Mouse (Mus musculus) thymus, postnatal 25 days (tissue): ENCODE measurements around the gene Sept6.

Experiments
- DNase-seq: peaks from one replicate; pipeline ENCODE4 v3.0.0; 2022

Gene Sept6

DNA sequence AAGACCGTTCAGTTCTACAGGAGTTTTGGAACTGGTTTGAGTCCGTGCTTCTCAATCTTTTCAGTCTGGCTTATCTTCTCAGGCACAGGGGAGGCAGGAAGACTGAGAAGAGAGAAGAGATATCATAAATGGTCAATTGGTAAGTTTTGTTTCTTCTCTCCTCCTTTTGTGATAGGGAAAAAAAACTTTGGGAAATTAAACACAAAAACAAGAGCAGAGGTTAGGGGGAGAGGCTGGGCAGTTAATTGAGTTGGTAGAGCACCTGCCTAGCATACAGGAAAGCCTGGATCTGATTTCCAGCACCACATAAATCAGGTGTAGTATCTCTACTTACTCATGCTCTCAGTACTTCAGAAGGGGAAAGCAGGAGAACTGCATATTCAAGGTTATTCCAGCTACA lies at the start of gene Sept6:
Sept6 (minus strand) TSS at position 101 of the 400 bp plus-strand sequence.
- DNase-seq, result no peak

DNA sequence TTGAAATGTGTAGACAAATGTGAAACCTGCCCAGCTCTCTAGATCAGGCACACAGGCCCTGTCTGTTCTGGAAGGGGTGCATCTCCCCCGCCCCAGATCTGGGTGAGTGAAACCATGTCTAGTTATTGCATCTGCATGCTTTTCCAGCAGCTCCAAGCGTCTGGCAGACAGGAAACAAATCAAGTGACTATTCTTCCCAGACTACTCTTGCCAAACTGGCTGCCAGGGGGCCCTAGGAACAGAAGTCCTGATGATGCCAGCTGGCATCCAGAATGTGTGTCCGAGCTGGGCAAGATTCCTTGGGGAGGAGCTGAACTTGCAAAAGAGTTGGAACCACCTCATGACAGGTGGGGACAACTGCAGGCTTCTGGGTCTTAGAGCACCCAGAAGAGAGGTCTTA lies 36.8 kb upstream of the Sept6 start:
- no peak for DNase-seq

GRCm38 (mm10) chrX:37023652-37024309 lies 32.2 kb upstream of the Sept6 start:
- no peak for DNase-seq

DNA sequence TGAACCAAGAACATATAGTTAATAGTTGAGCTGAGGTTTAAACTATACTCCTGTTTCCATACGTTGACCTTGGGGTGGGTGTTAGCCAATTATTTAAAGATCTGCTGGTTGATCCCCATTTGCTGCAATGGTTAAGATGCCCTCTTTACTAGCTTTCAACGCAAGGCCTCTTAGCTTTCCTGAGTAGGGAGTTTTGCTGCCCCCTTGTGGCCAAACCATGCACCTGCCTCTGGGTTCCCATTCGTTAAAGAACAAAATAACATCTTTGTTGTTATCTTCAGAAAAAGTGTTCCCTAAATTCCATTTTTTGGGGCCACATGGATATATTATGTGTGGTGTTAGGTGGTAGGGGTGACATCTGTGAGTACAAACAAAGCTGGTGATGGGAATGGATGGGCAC lies 31.1 kb upstream of the Sept6 start:
- peak; percentile 68 for DNase-seq

GRCm38 (mm10) chrX:37019045-37019444 lies 27.5 kb upstream of the Sept6 start:
- no peak for DNase-seq

GRCm38 (mm10) chrX:37018150-37018654 lies 26.6 kb upstream of the Sept6 start:
- no peak for DNase-seq

DNA sequence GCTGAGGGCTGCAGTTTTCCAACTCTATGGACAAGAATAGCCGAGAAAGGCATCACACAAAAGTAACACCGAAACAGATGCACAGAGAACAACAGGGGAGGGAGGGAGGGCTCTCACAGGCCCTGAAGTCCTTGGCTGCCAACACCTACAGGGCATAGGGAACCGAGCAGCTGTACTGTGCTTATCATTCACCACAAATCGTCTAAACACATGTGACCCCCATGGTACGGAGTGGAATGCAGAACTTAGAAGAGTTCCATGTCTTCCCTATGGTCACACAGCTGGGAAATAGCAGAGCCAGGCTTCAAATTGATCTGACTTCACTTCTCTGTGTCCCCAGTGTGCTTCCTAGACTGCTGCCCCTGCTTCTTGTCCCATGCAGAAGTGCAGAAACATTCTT lies 22.3 kb upstream of the Sept6 start:
- DNase-seq, result no peak

GRCm38 (mm10) chrX:36991039-36991438 lies 555 bp downstream of the Sept6 start:
- no peak for DNase-seq

GRCm38 (mm10) chrX:36989752-36990404 lies 1.7 kb downstream of the Sept6 start:
- DNase-seq, result peak; percentile 48

- DNase-seq, result peak; percentile 86
These were observed 2.3 kb downstream of the Sept6 start for GRCm38 (mm10) chrX:36989234-36989751.

DNA sequence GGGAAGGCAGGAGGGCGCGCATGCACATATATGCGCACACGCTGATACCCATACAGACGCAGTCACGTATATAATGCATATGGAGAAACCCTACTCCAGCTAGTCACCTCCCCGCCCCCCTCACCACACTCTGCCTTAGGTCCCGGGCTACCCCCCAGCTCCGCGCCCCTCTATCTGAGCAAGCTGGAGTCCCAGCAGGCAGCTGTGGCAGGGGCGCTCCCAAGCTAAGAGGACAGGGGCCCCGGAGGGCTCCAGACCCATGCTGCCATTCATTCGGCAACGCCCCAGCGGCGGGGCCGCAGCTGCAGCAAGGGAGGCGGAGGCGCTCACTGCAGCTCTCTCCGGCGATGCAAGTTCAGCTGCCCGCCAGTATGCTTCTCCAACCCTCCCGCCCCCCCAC lies 2.8 kb downstream of the Sept6 start:
- peak; percentile 53 for DNase-seq

DNA sequence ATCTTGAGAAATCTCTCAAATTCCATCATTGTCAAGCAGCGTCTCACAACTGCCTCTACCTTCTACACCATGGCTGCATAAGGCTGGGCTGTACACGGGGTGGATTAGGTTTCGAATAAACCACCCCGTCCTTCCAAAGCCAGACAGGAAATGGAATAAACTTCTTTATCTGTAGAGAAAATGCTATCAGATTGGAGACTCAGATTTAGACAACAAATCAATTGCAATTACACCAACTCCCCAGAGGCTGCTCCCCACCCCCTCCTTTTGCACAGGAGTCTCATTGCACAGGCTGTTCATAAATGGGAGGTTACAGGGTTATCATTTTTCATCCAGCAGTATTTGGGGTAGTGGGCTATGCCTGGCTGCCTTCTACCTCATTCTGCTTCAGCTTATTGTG lies 3.7 kb downstream of the Sept6 start:
- DNase-seq, result no peak

GRCm38 (mm10) chrX:36985041-36985440 lies 6.6 kb downstream of the Sept6 start:
- no peak for DNase-seq

- peak; percentile 61 for DNase-seq
These were observed 7.8 kb downstream of the Sept6 start for GRCm38 (mm10) chrX:36983654-36984311.

GRCm38 (mm10) chrX:36982892-36983653 lies 8.5 kb downstream of the Sept6 start:
- DNase-seq, result peak; percentile 37

DNA sequence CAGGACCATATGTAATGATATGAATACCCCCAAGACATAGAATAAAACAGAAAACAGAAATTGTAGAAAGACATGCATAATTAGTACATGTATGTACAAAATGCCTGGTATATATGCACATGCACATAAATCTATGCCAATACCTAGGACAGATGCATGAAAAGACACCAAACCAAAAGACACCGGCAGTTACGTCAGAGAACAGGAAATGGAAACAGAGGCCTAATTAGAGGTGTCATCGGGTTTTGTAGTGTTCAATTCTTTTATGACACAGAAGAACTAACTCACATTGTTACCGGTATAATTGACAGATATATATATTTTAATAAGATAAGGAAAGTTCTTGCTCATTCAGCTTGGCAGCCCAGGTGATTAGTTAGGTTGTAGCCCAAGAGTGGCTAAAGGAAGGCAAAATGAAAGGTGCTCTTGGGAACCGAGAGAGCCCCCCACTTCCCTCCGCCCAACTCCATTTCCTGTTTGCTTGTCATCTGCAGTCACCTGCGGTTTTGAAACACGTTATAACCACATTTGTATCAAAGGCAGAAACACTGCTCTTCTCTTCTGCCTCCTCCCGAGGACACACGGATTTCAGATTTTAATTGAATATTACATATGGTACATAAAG lies 10.9 kb downstream of the Sept6 start:
- peak; percentile 78 for DNase-seq

GRCm38 (mm10) chrX:36977863-36978262 lies 13.7 kb downstream of the Sept6 start:
- DNase-seq, result no peak

GRCm38 (mm10) chrX:36976980-36977379 lies 14.6 kb downstream of the Sept6 start:
- no peak for DNase-seq

DNA sequence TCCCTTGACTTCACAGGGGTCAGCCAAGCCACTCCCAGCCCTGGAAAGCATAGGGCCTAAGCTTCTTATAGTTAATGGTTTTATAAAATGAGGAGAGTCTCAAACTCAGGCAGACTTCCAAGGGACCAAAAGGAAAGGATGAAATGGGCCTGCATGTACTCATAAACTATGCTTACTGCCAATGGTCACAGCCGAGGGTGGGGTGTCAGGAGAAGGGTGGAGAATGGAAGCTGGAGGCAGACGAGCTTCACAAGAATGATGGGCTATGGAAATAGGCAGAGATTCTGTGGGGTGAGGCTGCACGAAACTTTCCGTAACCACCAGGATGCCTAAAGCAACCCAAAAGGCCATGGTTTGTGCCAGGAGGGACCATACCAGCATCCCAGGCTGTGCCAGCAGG lies 15.3 kb downstream of the Sept6 start:
- DNase-seq, result no peak

GRCm38 (mm10) chrX:36974905-36975304 lies 16.7 kb downstream of the Sept6 start:
- no peak for DNase-seq

DNA sequence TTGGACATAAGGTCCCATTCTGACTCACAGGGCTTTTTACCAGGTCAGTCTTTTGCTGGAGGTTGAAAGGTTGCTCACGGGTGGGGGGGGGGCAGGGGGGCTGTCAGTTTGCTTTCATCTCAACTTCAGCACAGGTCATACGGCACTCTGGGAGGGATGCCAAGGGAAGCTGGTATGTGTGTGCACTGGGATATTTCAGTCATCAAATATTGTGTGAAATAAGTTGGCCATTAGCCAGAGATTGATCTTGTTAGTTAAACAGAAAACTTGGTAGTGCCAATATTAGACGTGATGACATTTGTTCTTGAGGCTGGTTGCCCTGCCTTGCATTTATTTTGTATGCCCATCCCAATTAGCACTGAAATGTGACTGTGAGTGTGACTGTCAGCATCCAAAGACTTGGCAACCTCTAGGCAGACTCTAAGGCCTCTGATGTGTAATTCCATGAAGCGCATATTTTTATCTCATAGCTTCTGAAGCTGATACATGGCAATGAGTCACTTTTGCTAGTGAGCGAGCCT lies 18.6 kb downstream of the Sept6 start:
- DNase-seq, result no peak

DNA sequence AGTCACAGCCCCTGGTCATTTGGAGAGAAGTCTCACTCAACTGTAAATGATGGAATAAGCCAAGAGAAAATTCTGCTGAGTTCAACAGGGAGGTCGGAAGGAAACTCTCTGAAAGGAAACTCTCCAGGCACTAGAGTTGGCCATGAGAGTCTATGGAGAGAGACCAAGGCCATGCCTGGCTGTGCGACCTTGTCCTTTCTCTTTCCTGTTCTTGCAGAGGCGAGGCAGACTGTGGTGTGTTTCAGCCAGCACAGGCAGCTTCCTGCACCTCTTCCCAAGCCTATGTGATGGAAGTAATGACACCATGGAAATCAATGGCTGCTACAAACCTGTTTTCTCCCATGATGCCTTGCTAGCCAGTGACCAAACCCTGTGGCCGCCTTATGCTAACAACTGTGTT lies 20.4 kb downstream of the Sept6 start:
- DNase-seq, result no peak
